ENCODE assay signal across 10 mouse cellular contexts in genomic region chr8:80869881-80870328, GRCm38 (mm10). TPM values are rescaled to one million over a fixed set of nuclear protein-coding genes. Genes with fewer than 3 reads are reported as not detected.
A peak's percentile ranks its signal among the peaks of the same experiment; 100 is the strongest.
DNase-seq lines count a peak whose midpoint lies in the region; ATAC-seq and TF ChIP-seq lines count a peak whose summit lies in the region.
"Had no signal": no experiment of that assay in that cellular context is flagged by ENCODE, and none has a peak within 500 bp of the region (broad histone marks: within the 10 kb centered on the region; RNA-seq: fewer than 3 reads in every experiment).

No protein-coding gene starts in this region.

- DNase-seq in frontal cortex, postnatal 14 days (ENCODE audit: low spot score in 2 of 2): no peak
- DNase-seq in lung, adult 18-20 months: no peak
- peak; percentile 62 for DNase-seq in hindbrain, postnatal 0 days (ENCODE audit: low spot score)
- DNase-seq in retina, embryonic 14.5 days (ENCODE audit: low spot score): peak; percentile 16
- DNase-seq in yolk sac, embryonic 10.5 days (ENCODE audit: low spot score): no peak
- DNase-seq: adrenal gland, postnatal 36 days had no signal

- H3K9ac ChIP-seq in lung, embryonic 16.5 days (ENCODE audit: low read length): no peak overlapping the region
- no peak overlapping the region for H3K9ac ChIP-seq in hindbrain, postnatal 0 days (replicated peaks; ENCODE audit: low read length)

- TF ChIP-seq CTCF in hindbrain, postnatal 0 days (IDR thresholded peaks at IDR 0.05; ENCODE audit: low read depth): no peak

- no peaks in the 10 kb centered on the region for H3K27me3 ChIP-seq in lung, embryonic 16.5 days (ENCODE audit: control insufficient read depth, insufficient read depth, low read depth, low read length)
- H3K27me3 ChIP-seq in hindbrain, postnatal 0 days (ENCODE audit: insufficient read depth, low read length): no peaks in the 10 kb centered on the region

- peak; percentile 40; the same call in 1 of the 2 replicates for ATAC-seq in frontal cortex, adult (ENCODE audit: low TSS enrichment)
- no peak for ATAC-seq in lung, embryonic 16.5 days (ENCODE audit: low read depth)
- ATAC-seq in hindbrain, postnatal 0 days: peak; percentile 61
- no peak for ATAC-seq in activated CD4-positive, CD25-positive, alpha-beta regulatory T cell, adult 4 months

- H3K27ac ChIP-seq in lung, embryonic 16.5 days (ENCODE audit: low read length): peak overlapping the region; percentile 43
- H3K27ac ChIP-seq in hindbrain, postnatal 0 days: peak overlapping the region; percentile 69

- WGBS in lung, embryonic 16.5 days: 39% methylated on average over 11 of the region's 11 CpGs
- WGBS in hindbrain, postnatal 0 days: 38% methylated on average over 11 of the region's 11 CpGs

- H3K4me2 ChIP-seq in lung, embryonic 16.5 days (ENCODE audit: low read depth, low read length): no peak overlapping the region
- H3K4me2 ChIP-seq in hindbrain, postnatal 0 days (ENCODE audit: low read depth, low read length): no peak overlapping the region

- H3K4me1 ChIP-seq in lung, embryonic 16.5 days (replicated peaks; ENCODE audit: control insufficient read depth, insufficient read depth, low read length): peaks cover 51% of the 10 kb centered on the region
- peaks cover 16% of the 10 kb centered on the region; the same call in 1 of the 2 replicates for H3K4me1 ChIP-seq in hindbrain, postnatal 0 days (ENCODE audit: insufficient read depth, low read length)

- no peak overlapping the region for H3K4me3 ChIP-seq in lung, embryonic 16.5 days (ENCODE audit: low read length)
- no peak overlapping the region for H3K4me3 ChIP-seq in hindbrain, postnatal 0 days (ENCODE audit: low read length)
- H3K4me3 ChIP-seq: myocyte had no signal

- H3K9me3 ChIP-seq in lung, embryonic 16.5 days (ENCODE audit: control insufficient read depth, low read length): no peaks in the 10 kb centered on the region
- H3K9me3 ChIP-seq in hindbrain, postnatal 0 days (ENCODE audit: low read length): no peaks in the 10 kb centered on the region

- H3K36me3 ChIP-seq in lung, embryonic 16.5 days (ENCODE audit: control insufficient read depth, insufficient read depth, low read length): no peaks in the 10 kb centered on the region
- H3K36me3 ChIP-seq in hindbrain, postnatal 0 days (ENCODE audit: insufficient read depth, low read length): no peaks in the 10 kb centered on the region

RNA-seq across cellular contexts. Expression of gene Gab1, which starts 10.4 kb away (rescaled TPM):
- 21.5 and 22.4 TPM in 2 replicates for polyA plus RNA-seq in lung, embryonic 16.5 days (2015; fragmentation: Nextera tagmentation; extraction: Ambion mirVana)
- total RNA-seq in hindbrain, postnatal 0 days (2014; rRNA removed): 32.1 and 32.7 TPM in 2 replicates
- polyA plus RNA-seq in hindbrain, postnatal 0 days (2015; fragmentation: Nextera tagmentation; extraction: Ambion mirVana): 14.0 TPM in 2 replicates
- under 1 TPM in 1 of 2 experiments, not detected in 1; 0.15 TPM for polyA plus RNA-seq in activated CD4-positive, CD25-positive, alpha-beta regulatory T cell, adult 4 months (2017; shearing (Covaris generic))

Comparison
In these comparisons a context has a peak if more than half of its experiments do, and no peak if none do; other contexts are left out.
1. ATAC-seq: peak in frontal cortex, adult (single experiment) and hindbrain, postnatal 0 days (single experiment); none in lung, embryonic 16.5 days (single experiment) and activated CD4-positive, CD25-positive, alpha-beta regulatory T cell, adult 4 months (single experiment).
2. DNase-seq: peak in hindbrain, postnatal 0 days (single experiment) and retina, embryonic 14.5 days (single experiment); none in frontal cortex, postnatal 14 days (0 of 2), lung, adult 18-20 months (0 of 2) and yolk sac, embryonic 10.5 days (single experiment).
3. RNA of gene Gab1, which starts 10.4 kb away (polyA plus RNA-seq): 21.5 to 22.4 TPM in lung, embryonic 16.5 days and 14.0 TPM in hindbrain, postnatal 0 days; 0.15 TPM in activated CD4-positive, CD25-positive, alpha-beta regulatory T cell, adult 4 months; every median in the first group is over 10 times any median in the second.